Mouse (Mus musculus) heart, postnatal 0 days (tissue): ENCODE results near the gene Kmt2c. TPM values are rescaled to one million over a fixed set of nuclear protein-coding genes. Genes with fewer than 3 reads are reported as not detected.

Experiments used
- ATAC-seq: fragments of 200-750 bp; cut with Nextera tagmentation; 2 replicates; pipeline ENCODE4 v1.8.0; 2017; ENCODE audit warnings: low read depth, moderate number of reproducible peaks, moderate library complexity; ENCODE audit not compliant: insufficient read depth
- DNase-seq: peaks from one replicate; pipeline ENCODE4 v3.0.0-alpha.2; 2016; ENCODE audit warnings: low spot score
- H3K27ac ChIP-seq: fragments of 300-500 bp; sonication (generic); 2 replicates; pipeline ENCODE4 v1.5.1; 2014; ENCODE audit warnings: low read depth, mild to moderate bottlenecking
- H3K27me3 ChIP-seq: fragments of 300-500 bp; sonication (generic); 2 replicates; pipeline ENCODE4 v1.6.1; 2014; ENCODE audit warnings: low read length, mixed read lengths; ENCODE audit not compliant: control insufficient read depth, insufficient read depth
- H3K36me3 ChIP-seq: fragments of 300-500 bp; sonication (generic); replicated peaks from 2 replicates; pipeline ENCODE4 v1.6.1; 2014; ENCODE audit warnings: low read length, mixed read lengths; ENCODE audit not compliant: control insufficient read depth, insufficient read depth
- H3K4me1 ChIP-seq: fragments of 300-500 bp; sonication (generic); 2 replicates; pipeline ENCODE4 v1.6.1; 2014; ENCODE audit warnings: antibody characterized with exemption; ENCODE audit not compliant: control insufficient read depth, insufficient read depth
- H3K4me2 ChIP-seq: fragments of 300-500 bp; sonication (generic); 2 replicates; pipeline ENCODE4 v1.6.1; 2014; ENCODE audit warnings: low read depth, mild to moderate bottlenecking, low read length, moderate library complexity
- H3K4me3 ChIP-seq: fragments of 300-500 bp; sonication (generic); 2 replicates; pipeline ENCODE4 v1.5.1; 2014; ENCODE audit warnings: low read depth, low read length
- H3K9ac ChIP-seq: fragments of 300-500 bp; sonication (generic); replicated peaks from 2 replicates; pipeline ENCODE4 v1.6.1; 2014; ENCODE audit warnings: low read depth, low read length, mixed read lengths
- H3K9me3 ChIP-seq: fragments of 300-500 bp; sonication (generic); replicated peaks from 2 replicates; pipeline ENCODE4 v1.6.1; 2016; ENCODE audit warnings: low read length; ENCODE audit not compliant: control insufficient read depth
- CTCF ChIP-seq: IDR thresholded peaks from 2 replicates; pipeline ENCODE4 v1.5.1; 2016; ENCODE audit warnings: antibody characterized with exemption, control low read depth, low read depth
- EP300 ChIP-seq: IDR thresholded peaks from 2 replicates; pipeline ENCODE4 v1.6.1; 2016; ENCODE audit warnings: antibody characterized with exemption, low read depth
- WGBS: fragments of 180-500 bp; shearing (Covaris S2); extraction: QIAGEN DNeasy Blood & Tissue Kit; methylation state at CpG from one replicate; pipeline ENCODE4 v1.1.7; 2014; 5-methylcytosine and 5-hydroxymethylcytosine counted together
- polyA plus RNA-seq: library from polyadenylated mRNA; unstranded; fragments of >200 nt; fragmentation: Nextera tagmentation; extraction: Ambion mirVana; gene quantifications from 2 replicates; pipeline ENCODE4 v1.2.1, GENCODE M21; 2015
- total RNA-seq: library from RNA; depleted of rRNA; stranded (reverse); fragments of >200 nt; gene quantifications from 2 replicates; pipeline ENCODE4 v1.2.3, GENCODE M21; 2014; ENCODE audit warnings: low replicate concordance

The Kmt2c gene
- total and polyA plus RNA-seq, 2 experiments from 2014 or later, result 5.4 to 22.4 TPM

DNA sequence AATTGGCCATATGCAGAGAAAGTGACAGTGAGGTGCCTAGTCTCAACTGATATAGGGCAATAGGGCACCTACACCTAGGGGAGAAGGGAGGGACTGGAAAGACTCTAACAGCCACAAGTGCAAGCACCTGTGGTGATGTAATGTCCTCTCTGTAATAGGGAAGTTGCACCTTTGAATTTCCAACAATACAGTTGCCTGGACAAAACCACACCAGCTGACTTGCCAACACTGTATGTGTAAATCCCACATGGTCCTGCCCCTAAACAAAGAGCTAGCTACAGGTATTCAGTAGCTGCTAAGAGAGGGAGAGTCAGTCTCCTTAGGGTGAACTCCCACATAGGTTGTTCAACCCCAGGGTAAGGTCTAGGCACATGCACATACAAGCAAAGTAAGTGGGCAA is 41.8 kb upstream of the Kmt2c start:
- TF ChIP-seq EP300 (no peak), CTCF (no peak)
- Histone ChIP-seq H3K27me3 (no peaks in the 10 kb centered on the region), H3K4me1 (no peaks in the 10 kb centered on the region), H3K9ac (no peak overlapping the region), H3K9me3 (no peaks in the 10 kb centered on the region), H3K27ac (no peak overlapping the region), H3K36me3 (no peaks in the 10 kb centered on the region), H3K4me3 (no peak overlapping the region), H3K4me2 (no peak overlapping the region)
- ATAC-seq (no peak), DNase-seq (no peak)

DNA sequence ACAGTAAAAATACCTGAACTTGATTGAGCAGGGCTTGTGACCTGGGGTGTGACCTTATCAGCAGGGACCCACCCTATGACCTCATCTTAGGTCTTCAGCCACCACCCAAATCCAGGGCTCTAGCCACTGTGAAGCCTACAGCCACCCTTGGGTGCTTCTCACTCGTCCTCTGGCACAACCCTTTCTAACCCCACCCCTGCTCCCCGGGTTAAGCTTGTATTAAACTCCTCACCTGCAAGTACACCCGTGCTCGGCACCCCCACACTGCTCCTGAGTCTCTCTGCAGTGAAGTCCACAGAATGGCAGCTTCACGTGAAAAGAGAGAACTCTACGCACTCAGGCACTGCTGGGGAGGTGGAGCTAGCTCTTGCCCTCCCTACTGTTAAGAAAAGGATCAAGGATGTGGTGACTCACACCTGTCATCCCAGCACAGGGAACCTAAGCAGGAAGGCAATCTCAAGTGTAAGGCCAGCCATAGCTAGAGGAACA is 38.4 kb upstream of the Kmt2c start:
- Histone ChIP-seq H3K4me3 (no peak overlapping the region), H3K9me3 (no peaks in the 10 kb centered on the region), H3K36me3 (no peaks in the 10 kb centered on the region), H3K27me3 (no peaks in the 10 kb centered on the region), H3K27ac (no peak overlapping the region), H3K4me1 (no peaks in the 10 kb centered on the region), H3K4me2 (no peak overlapping the region), H3K9ac (no peak overlapping the region)
- 40% methylated on average over 6 of the region's 6 CpGs for WGBS
- ATAC-seq (no peak), DNase-seq (no peak)
- TF ChIP-seq EP300 (no peak), CTCF (no peak)

DNA sequence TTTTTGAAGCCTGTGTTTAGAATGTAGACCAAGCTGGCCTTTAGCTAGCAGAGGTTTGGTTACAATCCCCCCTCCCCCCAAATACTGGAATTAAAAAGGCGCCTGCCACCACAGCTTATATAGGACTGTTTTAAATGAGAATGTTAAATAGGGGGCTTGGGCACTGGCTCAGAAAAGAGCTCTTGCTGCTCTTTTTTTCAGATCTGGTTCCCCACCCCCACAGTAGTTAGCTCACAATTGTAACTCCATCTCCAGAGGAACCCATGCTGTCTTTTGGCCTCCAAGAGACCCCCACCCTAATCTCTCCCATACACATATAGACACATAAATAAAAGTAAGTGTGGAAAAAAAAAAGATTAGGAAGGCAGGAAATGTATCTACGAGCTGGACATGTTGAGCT is 37.9 kb upstream of the Kmt2c start:
- no peak overlapping the region for H3K4me3 ChIP-seq
- H3K27ac ChIP-seq, result no peak overlapping the region
- H3K9ac ChIP-seq, result no peak overlapping the region
- no peak for ATAC-seq
- WGBS, result 60% methylated on average over 2 of the region's 2 CpGs
- no peaks in the 10 kb centered on the region for H3K27me3 ChIP-seq
- no peak for DNase-seq
- H3K36me3 ChIP-seq, result no peaks in the 10 kb centered on the region
- no peak overlapping the region for H3K4me2 ChIP-seq
- no peaks in the 10 kb centered on the region for H3K4me1 ChIP-seq
- no peaks in the 10 kb centered on the region for H3K9me3 ChIP-seq
- TF ChIP-seq CTCF (no peak), EP300 (no peak)

DNA sequence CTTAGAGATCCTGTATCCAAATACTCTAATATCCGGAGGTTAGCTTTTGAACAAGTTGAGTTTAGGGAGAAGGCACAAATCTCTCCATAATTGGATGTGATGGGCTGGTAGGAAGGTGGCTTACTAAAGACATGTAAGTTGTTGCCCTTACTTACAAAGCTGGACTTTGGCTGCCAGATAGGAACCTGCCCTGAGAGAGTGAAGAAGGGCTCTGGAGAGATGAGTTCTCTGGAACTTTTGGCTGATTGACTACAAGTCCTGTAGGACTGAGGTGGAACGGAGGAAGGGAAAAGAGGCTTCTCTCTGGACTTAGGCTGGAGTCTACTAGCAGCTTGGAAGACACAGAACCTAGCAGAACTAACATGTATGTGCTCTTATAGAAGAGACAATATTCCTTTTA is 37.0 kb upstream of the Kmt2c start:
- Histone ChIP-seq H3K27me3 (no peaks in the 10 kb centered on the region), H3K27ac (no peak overlapping the region), H3K9ac (no peak overlapping the region), H3K36me3 (no peaks in the 10 kb centered on the region), H3K4me1 (no peaks in the 10 kb centered on the region), H3K4me3 (no peak overlapping the region), H3K9me3 (no peaks in the 10 kb centered on the region), H3K4me2 (no peak overlapping the region)
- no peak for ATAC-seq
- no peak for DNase-seq
- TF ChIP-seq CTCF (no peak), EP300 (no peak)
- 87% methylated on average over 2 of the region's 2 CpGs for WGBS

DNA sequence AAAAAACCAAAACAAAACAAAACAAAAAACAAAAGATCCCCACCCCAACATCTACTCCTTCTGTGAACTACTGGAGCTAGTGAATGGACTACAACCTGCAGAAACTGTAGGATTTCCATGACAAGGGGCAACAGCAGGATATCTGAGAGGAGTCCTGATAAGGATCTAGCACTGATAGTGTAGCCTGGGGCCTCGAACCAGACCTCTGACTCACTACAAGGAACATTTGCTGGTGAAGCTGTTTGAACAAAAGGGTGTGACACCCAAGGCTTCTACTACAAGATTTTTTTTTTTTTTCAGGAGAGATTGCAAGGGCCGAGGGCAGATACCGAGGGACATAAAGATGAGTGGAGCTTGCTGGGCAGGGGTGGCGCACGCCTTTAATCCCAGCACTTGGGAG is 34.7 kb upstream of the Kmt2c start:
- ATAC-seq (no peak), DNase-seq (no peak)
- no peak overlapping the region for H3K27ac ChIP-seq
- H3K4me1 ChIP-seq, result no peaks in the 10 kb centered on the region
- TF ChIP-seq EP300 (no peak), CTCF (no peak)
- no peak overlapping the region for H3K4me3 ChIP-seq
- WGBS, result 75% methylated on average over 5 of the region's 5 CpGs
- no peaks in the 10 kb centered on the region for H3K27me3 ChIP-seq
- no peaks in the 10 kb centered on the region for H3K9me3 ChIP-seq
- H3K9ac ChIP-seq, result no peak overlapping the region
- no peak overlapping the region for H3K4me2 ChIP-seq
- H3K36me3 ChIP-seq, result no peaks in the 10 kb centered on the region
